Mouse (Mus musculus) neural tube, embryonic 14.5 days (tissue): ENCODE data around the gene Gab2. TPM values are rescaled to one million over a fixed set of nuclear protein-coding genes. Genes with fewer than 3 reads are reported as not detected.

Experiments used
- ATAC-seq: fragments of 200-750 bp; cut with Nextera tagmentation; 2 replicates; pipeline ENCODE4 v1.8.0; 2017; ENCODE audit warnings: low read depth, mild to moderate bottlenecking, moderate TSS enrichment, moderate library complexity
- H3K27ac ChIP-seq: fragments of 300-500 bp; sonication (generic); 2 replicates; pipeline ENCODE4 v1.5.1; 2014; ENCODE audit warnings: low read depth, mild to moderate bottlenecking, control low read depth, low read length, moderate library complexity, mixed read lengths
- H3K27me3 ChIP-seq: fragments of 300-500 bp; sonication (generic); 2 replicates; pipeline ENCODE4 v1.6.1; 2014; ENCODE audit warnings: low read length; ENCODE audit not compliant: control insufficient read depth, insufficient read depth
- H3K36me3 ChIP-seq: fragments of 300-500 bp; sonication (generic); 2 replicates; pipeline ENCODE4 v1.6.1; 2014; ENCODE audit warnings: low read length, mixed read lengths; ENCODE audit not compliant: control insufficient read depth, insufficient read depth
- H3K4me1 ChIP-seq: fragments of 300-500 bp; sonication (generic); 2 replicates; pipeline ENCODE4 v1.6.1; 2014; ENCODE audit warnings: low read length; ENCODE audit not compliant: control insufficient read depth, insufficient read depth
- H3K4me2 ChIP-seq: fragments of 300-500 bp; sonication (generic); 2 replicates; pipeline ENCODE4 v1.6.1; 2014; ENCODE audit warnings: mild to moderate bottlenecking, low read depth, low read length, control low read depth
- H3K4me3 ChIP-seq: fragments of 300-500 bp; sonication (generic); 2 replicates; pipeline ENCODE4 v1.5.1; 2014; ENCODE audit warnings: low read depth, low read length, control low read depth, mixed read lengths
- H3K9ac ChIP-seq: fragments of 300-500 bp; sonication (generic); replicated peaks from 2 replicates; pipeline ENCODE4 v1.6.1; 2014; ENCODE audit warnings: low read depth, mild to moderate bottlenecking, control low read depth, low read length, mixed read lengths
- H3K9me3 ChIP-seq: fragments of 300-500 bp; sonication (generic); 2 replicates; pipeline ENCODE4 v1.6.1; 2016; ENCODE audit warnings: low read length; ENCODE audit not compliant: control insufficient read depth
- WGBS: fragments of 180-500 bp; shearing (Covaris S2); extraction: QIAGEN DNeasy Blood & Tissue Kit; methylation state at CpG from one replicate; pipeline ENCODE4 v1.1.7; 2014; 5-methylcytosine and 5-hydroxymethylcytosine counted together
- polyA plus RNA-seq: library from polyadenylated mRNA; unstranded; fragments of >200 nt; fragmentation: Nextera tagmentation; extraction: Ambion mirVana; gene quantifications from 2 replicates; pipeline ENCODE4 v1.2.1, GENCODE M21; 2014

Gene Gab2
- polyA plus RNA-seq, 1 experiment from 2014 or later, result 13.8 TPM

GRCm38 (mm10) chr7:97356253-97356652, 274.9 kb downstream of the Gab2 start:
- H3K4me1 ChIP-seq, result no peaks in the 10 kb centered on the region
- H3K9ac ChIP-seq, result no peak overlapping the region
- no peak overlapping the region for H3K4me3 ChIP-seq
- H3K4me2 ChIP-seq, result no peak overlapping the region
- no peak for ATAC-seq
- 79% methylated on average over 5 of the region's 5 CpGs for WGBS
- H3K36me3 ChIP-seq, result no peaks in the 10 kb centered on the region
- no peaks in the 10 kb centered on the region for H3K9me3 ChIP-seq
- no peaks in the 10 kb centered on the region for H3K27me3 ChIP-seq
- H3K27ac ChIP-seq, result no peak overlapping the region

- WGBS, result 81% methylated on average over 5 of the region's 5 CpGs
- H3K36me3 ChIP-seq, result no peaks in the 10 kb centered on the region
- ATAC-seq, result no peak
- no peak overlapping the region for H3K4me2 ChIP-seq
- no peaks in the 10 kb centered on the region for H3K9me3 ChIP-seq
- no peak overlapping the region for H3K4me3 ChIP-seq
- H3K4me1 ChIP-seq, result no peaks in the 10 kb centered on the region
- H3K9ac ChIP-seq, result no peak overlapping the region
- no peaks in the 10 kb centered on the region for H3K27me3 ChIP-seq
- no peak overlapping the region for H3K27ac ChIP-seq
Measured at GRCm38 (mm10) chr7:97356875-97357276, 275.5 kb downstream of the Gab2 start.

- H3K27me3 ChIP-seq, result no peaks in the 10 kb centered on the region
- WGBS, result 81% methylated on average over 3 of the region's 3 CpGs
- no peak overlapping the region for H3K4me2 ChIP-seq
- no peak overlapping the region for H3K9ac ChIP-seq
- no peaks in the 10 kb centered on the region for H3K4me1 ChIP-seq
- H3K27ac ChIP-seq, result no peak overlapping the region
- no peaks in the 10 kb centered on the region for H3K9me3 ChIP-seq
- no peak overlapping the region for H3K4me3 ChIP-seq
- no peaks in the 10 kb centered on the region for H3K36me3 ChIP-seq
- ATAC-seq, result no peak
Measured at GRCm38 (mm10) chr7:97357840-97358239, 276.5 kb downstream of the Gab2 start.

- no peaks in the 10 kb centered on the region for H3K36me3 ChIP-seq
- H3K4me3 ChIP-seq, result no peak overlapping the region
- no peak for ATAC-seq
- no peaks in the 10 kb centered on the region for H3K9me3 ChIP-seq
- no peaks in the 10 kb centered on the region for H3K27me3 ChIP-seq
- H3K4me2 ChIP-seq, result no peak overlapping the region
- WGBS, result 91% methylated on average over 4 of the region's 4 CpGs
- H3K27ac ChIP-seq, result no peak overlapping the region
- no peaks in the 10 kb centered on the region for H3K4me1 ChIP-seq
- no peak overlapping the region for H3K9ac ChIP-seq
Measured at GRCm38 (mm10) chr7:97358347-97358746, 277.0 kb downstream of the Gab2 start.

Other genes with a start within 250 kb of the Gab2 start
- 20.2 and 23.9 TPM in 2 replicates for gene Nars2, start 130.1 kb upstream of the Gab2 start, polyA plus RNA-seq